Mouse (Mus musculus) forebrain, embryonic 13.5 days (tissue): ENCODE results near the gene Ppp6r3. TPM values are rescaled to one million over a fixed set of nuclear protein-coding genes. Genes with fewer than 3 reads are reported as not detected.

Experiments
- ATAC-seq: fragments of 200-750 bp; cut with Nextera tagmentation; 2 replicates; pipeline ENCODE4 v1.8.0; 2017
- H3K27ac ChIP-seq: fragments of 300-500 bp; sonication (generic); 2 replicates; pipeline ENCODE4 v1.5.1; 2015; ENCODE audit warnings: inconsistent platforms, mild to moderate bottlenecking, moderate library complexity
- H3K27me3 ChIP-seq: fragments of 300-500 bp; sonication (generic); 2 replicates; pipeline ENCODE4 v1.6.1; 2015; ENCODE audit warnings: mild to moderate bottlenecking, inconsistent platforms
- H3K36me3 ChIP-seq: fragments of 300-500 bp; sonication (generic); 2 replicates; pipeline ENCODE4 v1.6.1; 2015; ENCODE audit warnings: mild to moderate bottlenecking, inconsistent platforms; ENCODE audit not compliant: poor library complexity, severe bottlenecking
- H3K4me1 ChIP-seq: fragments of 300-500 bp; sonication (generic); 2 replicates; pipeline ENCODE4 v1.6.1; 2015; ENCODE audit warnings: inconsistent platforms
- H3K4me2 ChIP-seq: fragments of 300-500 bp; sonication (generic); 2 replicates; pipeline ENCODE4 v1.6.1; 2015; ENCODE audit warnings: inconsistent platforms, mild to moderate bottlenecking, moderate library complexity
- H3K4me3 ChIP-seq: fragments of 300-500 bp; sonication (generic); 2 replicates; pipeline ENCODE4 v1.5.1; 2015; ENCODE audit warnings: mild to moderate bottlenecking, inconsistent platforms
- H3K9ac ChIP-seq: fragments of 300-500 bp; sonication (generic); 2 replicates; pipeline ENCODE4 v1.6.1; 2015; ENCODE audit warnings: mild to moderate bottlenecking, inconsistent platforms
- H3K9me3 ChIP-seq: fragments of 300-500 bp; sonication (generic); replicated peaks from 2 replicates; pipeline ENCODE4 v1.6.1; 2016; ENCODE audit warnings: inconsistent platforms
- WGBS: fragments of 180-500 bp; shearing (Covaris S2); methylation state at CpG from one replicate; pipeline ENCODE4 v1.1.7; 2015; 5-methylcytosine and 5-hydroxymethylcytosine counted together
- polyA plus RNA-seq: library from polyadenylated mRNA; unstranded; fragments of >200 nt; fragmentation: Nextera tagmentation; extraction: Ambion mirVana; gene quantifications from 2 replicates; pipeline ENCODE4 v1.2.1, GENCODE M21; 2015

The Ppp6r3 gene
- polyA plus RNA-seq, 1 experiment from 2014 or later, result 64.4 TPM

DNA sequence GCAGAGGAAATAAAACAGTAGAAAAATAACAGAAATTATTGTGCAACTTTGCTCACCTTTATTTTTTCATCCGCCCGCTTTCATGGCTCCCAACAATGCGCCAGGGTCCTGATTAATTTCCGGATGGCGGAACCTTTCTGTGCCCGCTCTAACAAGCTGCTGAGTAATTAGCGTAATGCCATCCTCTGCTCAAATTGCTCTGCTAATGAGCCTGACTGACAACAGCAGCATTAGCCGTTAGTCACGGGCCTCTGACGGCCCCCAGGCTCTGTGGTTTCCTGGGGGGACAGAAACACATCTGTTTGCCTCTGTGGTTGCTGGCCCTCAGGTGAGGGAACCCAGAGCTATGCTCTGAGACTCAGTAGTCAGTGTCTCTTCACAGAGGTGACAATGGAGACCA is 134.5 kb downstream of the Ppp6r3 start:
- Histone ChIP-seq H3K9me3 (no peaks in the 10 kb centered on the region), H3K36me3 (no peaks in the 10 kb centered on the region), H3K9ac (0 out of 2 replicates have a peak overlapping the region, but pooled peaks have one; percentile 21), H3K4me3 (0 out of 2 replicates have a peak overlapping the region, but pooled peaks have one; percentile 7), H3K27ac (no peak overlapping the region; the same call in 1 of the 2 replicates), H3K4me2 (peak overlapping the region; percentile 48), H3K4me1 (peaks cover 14% of the 10 kb centered on the region), H3K27me3 (peaks cover 18% of the 10 kb centered on the region; the same call in 1 of the 2 replicates)
- peak; percentile 88 for ATAC-seq
- WGBS, result 16% methylated on average over 10 of the region's 10 CpGs

DNA sequence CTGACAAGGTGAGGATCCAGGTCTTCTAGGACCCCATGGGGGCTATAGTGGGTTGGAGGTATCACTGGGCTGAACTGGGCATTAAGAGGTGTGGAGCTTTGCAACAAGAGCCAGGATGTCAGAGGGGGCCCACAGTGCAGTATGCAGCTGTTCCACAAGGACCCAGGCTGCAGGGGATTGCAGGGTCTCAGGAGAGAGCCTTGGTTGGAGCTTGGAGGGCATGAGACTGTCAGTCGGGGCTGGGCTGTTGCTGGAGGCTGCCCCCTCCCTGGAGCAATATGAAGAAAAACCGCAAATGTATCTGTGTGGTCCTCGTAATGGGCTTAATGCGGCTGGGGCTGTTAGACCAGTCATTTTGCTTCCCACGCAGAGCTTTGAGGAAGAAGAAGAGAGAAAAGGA is 134.9 kb downstream of the Ppp6r3 start:
- Histone ChIP-seq H3K27me3 (peaks cover 18% of the 10 kb centered on the region; the same call in 1 of the 2 replicates), H3K9ac (0 out of 2 replicates have a peak overlapping the region, but pooled peaks have one; percentile 21), H3K9me3 (no peaks in the 10 kb centered on the region), H3K4me1 (peaks cover 14% of the 10 kb centered on the region), H3K36me3 (no peaks in the 10 kb centered on the region), H3K4me2 (peak overlapping the region; percentile 48), H3K4me3 (0 out of 2 replicates have a peak overlapping the region, but pooled peaks have one; percentile 7), H3K27ac (no peak overlapping the region)
- peak; percentile 63 for ATAC-seq
- WGBS, result 13% methylated on average over 5 of the region's 5 CpGs

DNA sequence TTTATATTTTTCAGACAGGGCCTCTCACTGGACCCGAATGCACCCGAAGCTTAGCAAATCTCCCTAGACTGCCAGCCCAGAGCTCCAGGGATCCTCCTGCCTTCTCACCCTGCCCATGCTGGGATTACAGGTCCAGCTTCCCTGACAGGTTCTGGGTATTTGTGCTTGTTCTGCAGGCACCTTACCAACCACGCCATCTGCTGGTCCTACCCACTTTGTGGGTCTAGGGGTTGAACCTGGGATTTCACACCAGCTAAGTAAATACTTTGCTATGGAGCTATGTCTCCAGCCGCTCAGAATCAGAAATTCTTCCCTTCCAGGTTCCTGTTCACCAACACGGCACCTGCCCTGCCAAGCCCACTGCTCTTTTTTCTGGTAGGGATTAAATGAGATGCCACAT is 137.6 kb downstream of the Ppp6r3 start:
- WGBS, result 74% methylated on average over 5 of the region's 5 CpGs
- Histone ChIP-seq H3K9me3 (no peaks in the 10 kb centered on the region), H3K4me1 (peaks cover 22% of the 10 kb centered on the region), H3K9ac (no peak overlapping the region), H3K27ac (no peak overlapping the region), H3K36me3 (no peaks in the 10 kb centered on the region), H3K4me2 (no peak overlapping the region), H3K4me3 (no peak overlapping the region), H3K27me3 (peaks cover 18% of the 10 kb centered on the region; the same call in 1 of the 2 replicates)
- no peak for ATAC-seq

DNA sequence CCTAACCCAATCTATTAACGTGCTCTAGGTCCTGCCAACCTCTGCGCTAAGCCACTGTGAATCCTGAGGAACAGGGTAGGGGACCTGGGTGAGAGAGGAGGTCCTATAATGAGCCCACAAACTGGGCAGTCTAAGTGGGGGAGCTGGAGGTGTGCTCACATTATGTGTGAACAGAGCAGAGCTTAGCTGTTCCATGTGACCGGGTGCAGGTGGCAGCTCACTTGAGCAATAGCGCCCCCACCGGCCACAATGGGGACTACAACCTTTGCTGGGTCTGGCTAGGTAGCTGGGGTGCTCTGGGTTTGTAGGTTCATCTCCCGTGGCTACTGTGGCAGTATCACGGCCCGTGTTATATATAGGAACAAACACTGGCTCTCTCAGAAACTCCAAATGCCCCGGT is 138.7 kb downstream of the Ppp6r3 start:
- Histone ChIP-seq H3K9ac (no peak overlapping the region), H3K4me3 (no peak overlapping the region), H3K4me1 (peaks cover 22% of the 10 kb centered on the region), H3K4me2 (no peak overlapping the region), H3K27me3 (peaks cover 12% of the 10 kb centered on the region; the same call in 1 of the 2 replicates), H3K27ac (no peak overlapping the region), H3K9me3 (no peaks in the 10 kb centered on the region), H3K36me3 (no peaks in the 10 kb centered on the region)
- ATAC-seq, result no peak
- WGBS, result 59% methylated on average over 9 of the region's 9 CpGs

DNA sequence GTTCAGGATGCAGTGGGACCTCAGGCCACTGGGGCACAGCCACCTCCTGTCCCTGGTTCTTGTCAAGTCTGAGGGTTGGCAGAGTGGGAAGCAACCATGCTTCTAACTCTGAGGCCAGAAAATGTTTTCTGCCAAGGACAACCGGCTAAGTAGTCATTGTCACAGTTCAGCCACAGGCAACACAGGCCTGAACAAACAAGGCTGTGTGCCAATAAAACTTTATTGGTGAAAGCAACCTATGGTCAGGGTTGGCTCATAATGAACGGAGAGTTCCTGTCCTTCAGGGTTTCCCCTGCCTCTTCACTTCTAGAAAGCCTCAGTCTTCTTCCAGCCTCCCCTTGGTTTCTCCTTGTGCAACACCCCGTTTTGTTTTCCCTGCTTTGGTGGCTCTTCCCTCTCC is 139.7 kb downstream of the Ppp6r3 start:
- Histone ChIP-seq H3K9me3 (no peaks in the 10 kb centered on the region), H3K27ac (no peak overlapping the region), H3K4me1 (peaks cover 16% of the 10 kb centered on the region), H3K4me2 (no peak overlapping the region), H3K36me3 (no peaks in the 10 kb centered on the region), H3K9ac (no peak overlapping the region), H3K4me3 (no peak overlapping the region), H3K27me3 (peaks cover 12% of the 10 kb centered on the region; the same call in 1 of the 2 replicates)
- 83% methylated on average over 3 of the region's 3 CpGs for WGBS
- ATAC-seq, result no peak

DNA sequence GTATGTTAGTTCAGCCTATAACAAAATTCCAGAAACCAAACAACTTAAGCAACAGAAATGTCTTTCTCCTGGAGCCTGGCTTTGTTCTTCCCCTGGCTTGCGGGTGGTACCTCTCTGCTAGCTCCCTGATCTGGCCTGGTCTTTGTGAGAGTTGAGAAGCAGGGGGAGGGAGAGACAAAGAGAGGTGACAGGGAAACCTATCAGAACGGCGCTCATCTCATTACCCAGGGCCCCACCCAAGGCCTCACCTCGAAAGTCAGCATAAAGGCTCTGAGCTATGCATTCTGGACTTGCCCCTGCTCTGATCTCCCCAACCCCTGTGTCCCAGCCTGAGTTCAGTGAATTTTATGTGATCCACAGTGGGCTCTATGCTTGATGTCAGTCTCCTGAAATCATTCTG is 140.9 kb downstream of the Ppp6r3 start:
- no peak for ATAC-seq
- H3K27ac ChIP-seq, result no peak overlapping the region
- WGBS, result 33% methylated on average over 4 of the region's 4 CpGs
- no peak overlapping the region for H3K4me3 ChIP-seq
- no peaks in the 10 kb centered on the region for H3K36me3 ChIP-seq
- peaks cover 9% of the 10 kb centered on the region; the same call in 1 of the 2 replicates for H3K4me1 ChIP-seq
- no peak overlapping the region for H3K4me2 ChIP-seq
- H3K9me3 ChIP-seq, result no peaks in the 10 kb centered on the region
- H3K9ac ChIP-seq, result no peak overlapping the region
- H3K27me3 ChIP-seq, result peaks cover 12% of the 10 kb centered on the region; the same call in 1 of the 2 replicates

DNA sequence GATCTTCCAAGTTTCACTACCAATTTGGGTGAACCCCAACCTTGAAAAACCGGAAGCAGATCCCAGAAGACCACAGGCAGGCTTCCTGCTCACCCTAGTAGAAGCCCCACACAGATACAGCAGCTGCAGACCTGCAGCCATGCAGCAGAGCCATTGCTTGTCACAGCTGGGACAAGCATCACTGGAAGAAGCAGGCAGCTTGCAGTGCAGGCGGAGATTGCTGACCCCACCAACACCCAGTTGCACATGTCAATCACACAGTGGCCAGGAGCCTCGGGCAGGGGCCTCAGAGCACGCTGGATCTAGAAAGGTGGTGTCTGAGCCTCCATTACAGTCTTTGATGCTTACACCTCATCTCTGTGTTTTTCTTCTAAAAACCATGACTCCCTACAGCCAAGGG is 141.4 kb downstream of the Ppp6r3 start:
- no peak for ATAC-seq
- Histone ChIP-seq H3K27me3 (peaks cover 12% of the 10 kb centered on the region; the same call in 1 of the 2 replicates), H3K4me3 (no peak overlapping the region), H3K27ac (no peak overlapping the region), H3K9ac (no peak overlapping the region), H3K9me3 (no peaks in the 10 kb centered on the region), H3K4me2 (no peak overlapping the region), H3K36me3 (no peaks in the 10 kb centered on the region), H3K4me1 (peaks cover 15% of the 10 kb centered on the region)
- 37% methylated on average over 4 of the region's 4 CpGs for WGBS

DNA sequence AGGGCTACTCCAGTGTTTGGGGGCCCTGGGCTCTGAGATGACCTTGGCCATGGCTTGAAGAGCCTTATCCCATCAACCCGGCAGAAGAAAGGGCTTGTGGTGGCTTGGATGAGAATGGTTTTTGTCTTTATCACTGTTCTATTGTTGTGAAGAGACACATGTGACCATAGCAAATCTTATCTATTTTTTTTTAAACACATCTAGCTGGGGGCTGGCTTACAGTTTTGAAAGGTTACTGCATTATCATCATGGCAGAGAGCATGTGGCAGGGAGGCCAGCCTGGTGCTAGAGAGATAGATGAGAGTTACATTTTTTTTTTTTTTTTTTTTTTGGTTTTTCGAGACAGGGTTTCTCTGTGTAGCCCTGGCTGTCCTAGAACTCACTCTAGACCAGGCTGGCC is 143.6 kb downstream of the Ppp6r3 start:
- no peak for ATAC-seq
- no peak overlapping the region for H3K4me3 ChIP-seq
- no peak overlapping the region for H3K27ac ChIP-seq
- H3K4me2 ChIP-seq, result no peak overlapping the region
- WGBS, result 96% methylated on average over 2 of the region's 2 CpGs
- H3K27me3 ChIP-seq, result no peaks in the 10 kb centered on the region
- peaks cover 18% of the 10 kb centered on the region for H3K4me1 ChIP-seq
- H3K9ac ChIP-seq, result no peak overlapping the region
- no peaks in the 10 kb centered on the region for H3K9me3 ChIP-seq
- H3K36me3 ChIP-seq, result no peaks in the 10 kb centered on the region

DNA sequence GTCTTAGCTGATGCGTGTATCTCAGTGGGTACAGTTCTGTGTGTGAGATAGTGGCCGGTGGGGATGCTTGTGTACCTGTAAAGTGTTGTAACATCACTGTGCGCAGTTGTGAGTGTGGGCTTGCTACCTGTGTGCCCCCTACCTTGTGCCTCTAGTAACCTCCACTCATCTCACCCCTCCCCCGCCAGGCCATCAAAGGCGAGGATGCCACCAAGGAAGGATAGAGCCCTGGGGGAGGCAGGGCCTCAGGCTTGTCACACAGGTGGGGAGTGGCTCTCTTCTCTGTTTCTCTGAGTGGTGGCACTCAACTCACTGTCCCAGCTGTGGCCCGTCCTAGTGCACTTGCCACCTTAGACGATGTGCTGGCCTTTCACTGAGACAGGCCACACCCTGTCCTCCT is 144.5 kb downstream of the Ppp6r3 start:
- Histone ChIP-seq H3K4me2 (no peak overlapping the region), H3K27ac (no peak overlapping the region), H3K9me3 (no peaks in the 10 kb centered on the region), H3K9ac (no peak overlapping the region), H3K36me3 (no peaks in the 10 kb centered on the region), H3K27me3 (no peaks in the 10 kb centered on the region), H3K4me3 (no peak overlapping the region), H3K4me1 (peaks cover 18% of the 10 kb centered on the region)
- no peak for ATAC-seq
- 73% methylated on average over 7 of the region's 7 CpGs for WGBS

DNA sequence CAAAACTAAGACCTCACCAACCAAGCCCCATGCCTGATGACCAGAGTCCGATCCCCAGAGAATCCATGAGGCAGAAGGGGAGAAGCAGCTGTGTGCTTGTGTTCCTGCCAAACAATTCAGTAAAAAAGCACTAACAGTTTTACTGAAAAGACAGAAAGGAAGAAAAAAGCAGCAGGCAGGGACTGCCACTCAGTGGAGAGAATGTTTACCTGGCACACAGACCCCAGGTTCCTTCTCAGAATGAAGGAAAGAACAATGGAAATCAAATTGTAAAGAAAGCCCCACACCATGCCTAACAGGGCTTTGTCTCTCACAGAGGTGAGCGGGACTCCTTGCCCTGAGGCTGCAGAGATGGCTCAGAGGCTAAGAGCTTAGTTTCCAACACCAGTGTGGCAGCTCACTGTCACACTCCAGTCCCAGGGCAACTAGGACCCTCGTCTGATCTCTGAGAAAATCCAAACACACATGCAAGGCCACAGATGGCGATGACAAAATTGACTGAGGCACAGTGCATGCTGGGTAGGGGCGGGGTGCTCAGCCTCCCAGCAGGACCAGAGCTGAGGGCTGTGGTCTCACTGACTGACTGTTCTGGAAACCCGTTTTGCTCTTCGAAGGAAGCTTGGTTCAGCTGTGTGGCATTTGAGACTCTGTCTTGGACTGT is 146.3 kb downstream of the Ppp6r3 start:
- no peaks in the 10 kb centered on the region for H3K36me3 ChIP-seq
- no peak overlapping the region for H3K9ac ChIP-seq
- H3K27me3 ChIP-seq, result no peaks in the 10 kb centered on the region
- H3K4me3 ChIP-seq, result no peak overlapping the region
- WGBS, result 40% methylated on average over 7 of the region's 7 CpGs
- no peak overlapping the region for H3K4me2 ChIP-seq
- H3K27ac ChIP-seq, result peak overlapping the region; percentile 66
- peaks cover 18% of the 10 kb centered on the region for H3K4me1 ChIP-seq
- no peaks in the 10 kb centered on the region for H3K9me3 ChIP-seq
- ATAC-seq, result peak; percentile 69

DNA sequence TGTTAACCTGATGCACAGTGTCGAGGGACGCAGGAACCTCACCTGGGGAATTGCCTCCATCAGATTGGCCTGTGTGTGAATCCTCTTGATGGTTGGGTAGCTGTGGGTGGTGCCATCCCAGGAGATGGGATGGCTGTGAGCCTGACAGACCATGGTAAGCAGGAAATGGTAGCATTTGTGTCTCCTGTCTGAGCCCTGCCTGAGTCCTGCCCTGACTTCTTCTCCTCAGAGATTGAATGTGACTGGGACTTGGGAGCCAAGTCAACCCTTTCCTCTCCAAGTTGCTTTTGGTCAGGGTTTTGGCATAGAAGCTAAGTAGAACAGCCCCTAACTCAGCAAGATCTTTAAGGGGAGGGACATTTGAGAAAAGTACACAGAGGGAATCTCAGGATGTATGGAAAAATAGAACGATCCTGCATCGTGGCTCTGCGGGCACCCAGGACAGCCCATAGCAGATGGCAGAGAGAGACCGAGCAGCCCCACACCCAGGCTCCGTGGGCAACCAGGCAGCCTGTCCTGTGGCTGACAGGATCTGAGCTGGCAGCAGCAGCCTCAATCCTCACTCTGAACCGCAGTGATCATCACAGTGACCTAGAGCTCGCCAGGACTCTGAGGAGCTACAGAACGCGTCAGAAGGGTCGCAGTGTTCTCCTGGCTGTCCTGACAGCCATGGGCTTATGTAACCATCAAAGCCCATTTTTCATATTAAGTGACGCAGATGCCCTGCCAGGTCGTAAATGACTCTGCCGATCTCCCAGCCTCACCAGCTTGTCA is 147.3 kb downstream of the Ppp6r3 start:
- H3K27ac ChIP-seq, result no peak overlapping the region
- H3K36me3 ChIP-seq, result no peaks in the 10 kb centered on the region
- peaks cover 10% of the 10 kb centered on the region for H3K4me1 ChIP-seq
- no peaks in the 10 kb centered on the region for H3K27me3 ChIP-seq
- no peak overlapping the region for H3K4me2 ChIP-seq
- WGBS, result 88% methylated on average over 15 of the region's 15 CpGs
- ATAC-seq, result no peak
- no peaks in the 10 kb centered on the region for H3K9me3 ChIP-seq
- H3K9ac ChIP-seq, result no peak overlapping the region
- no peak overlapping the region for H3K4me3 ChIP-seq

DNA sequence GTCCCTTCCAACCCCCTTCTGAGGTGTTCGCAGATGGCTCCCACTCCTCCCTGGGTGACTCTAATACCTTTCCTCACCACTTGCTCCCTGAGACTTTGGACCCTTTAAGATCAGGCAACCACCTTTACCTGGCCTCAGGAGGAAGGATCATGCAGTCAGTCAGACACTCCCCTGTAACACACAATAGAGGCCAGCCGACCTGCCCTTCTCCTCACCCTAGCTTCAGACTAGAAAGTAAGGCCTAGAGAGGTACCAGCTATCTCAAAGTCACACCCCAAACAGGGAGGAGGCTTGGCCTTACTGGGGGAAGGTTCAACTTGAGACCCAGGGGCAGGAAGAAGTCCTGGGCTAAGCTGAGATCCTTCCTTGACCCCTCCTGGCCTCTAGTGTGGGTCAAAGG is 151.3 kb downstream of the Ppp6r3 start:
- no peak overlapping the region for H3K4me2 ChIP-seq
- H3K4me3 ChIP-seq, result no peak overlapping the region
- H3K9ac ChIP-seq, result no peak overlapping the region
- no peaks in the 10 kb centered on the region for H3K36me3 ChIP-seq
- H3K9me3 ChIP-seq, result no peaks in the 10 kb centered on the region
- no peak for ATAC-seq
- H3K27me3 ChIP-seq, result no peaks in the 10 kb centered on the region
- no peak overlapping the region for H3K27ac ChIP-seq
- peaks cover 4% of the 10 kb centered on the region for H3K4me1 ChIP-seq
- 86% methylated on average over 2 of the region's 2 CpGs for WGBS
